Mouse (Mus musculus): ENCODE measurements around the gene Lmna.

GRCm38 (mm10) chr3:88494836-88495628 lies 14.7 kb downstream of the Lmna start:
- TF ChIP-seq CTCF (IDR thresholded peaks at IDR 0.05; ENCODE audit: low read depth, low read length) (no peak), POLR2A (IDR thresholded peaks at IDR 0.05; ENCODE audit: insufficient read depth, low read length) (no peak), EP300 (IDR thresholded peaks at IDR 0.05; ENCODE audit: insufficient read depth, low read depth, low read length) (no peak)
